Mouse (Mus musculus) neural tube, embryonic 14.5 days (tissue): ENCODE data around the gene Ubr4. TPM values are rescaled to one million over a fixed set of nuclear protein-coding genes. Genes with fewer than 3 reads are reported as not detected.

Experiments used
- ATAC-seq: fragments of 200-750 bp; cut with Nextera tagmentation; 2 replicates; pipeline ENCODE4 v1.8.0; 2017; ENCODE audit warnings: low read depth, mild to moderate bottlenecking, moderate TSS enrichment, moderate library complexity
- H3K27ac ChIP-seq: fragments of 300-500 bp; sonication (generic); 2 replicates; pipeline ENCODE4 v1.5.1; 2014; ENCODE audit warnings: low read depth, mild to moderate bottlenecking, control low read depth, low read length, moderate library complexity, mixed read lengths
- H3K27me3 ChIP-seq: fragments of 300-500 bp; sonication (generic); 2 replicates; pipeline ENCODE4 v1.6.1; 2014; ENCODE audit warnings: low read length; ENCODE audit not compliant: control insufficient read depth, insufficient read depth
- H3K36me3 ChIP-seq: fragments of 300-500 bp; sonication (generic); 2 replicates; pipeline ENCODE4 v1.6.1; 2014; ENCODE audit warnings: low read length, mixed read lengths; ENCODE audit not compliant: control insufficient read depth, insufficient read depth
- H3K4me1 ChIP-seq: fragments of 300-500 bp; sonication (generic); 2 replicates; pipeline ENCODE4 v1.6.1; 2014; ENCODE audit warnings: low read length; ENCODE audit not compliant: control insufficient read depth, insufficient read depth
- H3K4me2 ChIP-seq: fragments of 300-500 bp; sonication (generic); 2 replicates; pipeline ENCODE4 v1.6.1; 2014; ENCODE audit warnings: mild to moderate bottlenecking, low read depth, low read length, control low read depth
- H3K4me3 ChIP-seq: fragments of 300-500 bp; sonication (generic); 2 replicates; pipeline ENCODE4 v1.5.1; 2014; ENCODE audit warnings: low read depth, low read length, control low read depth, mixed read lengths
- H3K9ac ChIP-seq: fragments of 300-500 bp; sonication (generic); replicated peaks from 2 replicates; pipeline ENCODE4 v1.6.1; 2014; ENCODE audit warnings: low read depth, mild to moderate bottlenecking, control low read depth, low read length, mixed read lengths
- H3K9me3 ChIP-seq: fragments of 300-500 bp; sonication (generic); 2 replicates; pipeline ENCODE4 v1.6.1; 2016; ENCODE audit warnings: low read length; ENCODE audit not compliant: control insufficient read depth
- WGBS: fragments of 180-500 bp; shearing (Covaris S2); extraction: QIAGEN DNeasy Blood & Tissue Kit; methylation state at CpG from one replicate; pipeline ENCODE4 v1.1.7; 2014; 5-methylcytosine and 5-hydroxymethylcytosine counted together
- polyA plus RNA-seq: library from polyadenylated mRNA; unstranded; fragments of >200 nt; fragmentation: Nextera tagmentation; extraction: Ambion mirVana; gene quantifications from 2 replicates; pipeline ENCODE4 v1.2.1, GENCODE M21; 2014

Gene Ubr4
- polyA plus RNA-seq, 1 experiment from 2014 or later = 99.2 TPM

DNA sequence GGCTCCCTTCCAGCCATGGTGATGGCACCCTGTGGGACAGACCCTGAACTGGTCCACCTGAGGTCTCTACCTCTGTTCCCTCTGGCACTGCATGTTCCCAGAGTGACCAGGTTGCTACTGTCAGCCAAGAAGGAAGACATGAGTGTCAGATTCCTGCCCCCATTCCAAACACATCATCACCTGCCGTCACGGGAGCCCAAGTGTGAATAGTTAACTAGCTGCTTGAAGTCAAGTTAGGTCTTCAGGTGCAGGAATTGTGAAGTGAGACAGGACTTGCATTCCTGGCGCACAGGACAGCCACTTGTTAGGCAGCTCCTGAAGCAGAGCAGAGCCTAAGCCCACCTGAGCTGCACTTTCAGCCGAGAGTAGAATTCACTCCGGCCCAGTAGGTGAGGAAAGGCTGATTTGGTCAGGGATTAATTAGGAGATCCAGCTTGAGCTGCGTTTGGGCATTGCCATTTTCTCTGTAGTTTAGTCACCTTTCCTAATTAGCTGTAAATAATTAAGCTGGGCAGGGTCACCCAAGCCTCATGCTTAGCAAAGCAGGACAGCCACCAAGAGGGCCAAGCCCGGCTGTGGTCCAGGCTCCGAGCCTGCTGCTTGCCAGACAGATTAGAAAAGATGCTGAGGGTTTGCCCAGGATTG is 131.2 kb downstream of the Ubr4 start:
- Histone ChIP-seq H3K4me3 (no peak overlapping the region), H3K4me1 (no peaks in the 10 kb centered on the region), H3K27me3 (no peaks in the 10 kb centered on the region), H3K9me3 (no peaks in the 10 kb centered on the region), H3K36me3 (peaks cover 78% of the 10 kb centered on the region), H3K4me2 (no peak overlapping the region), H3K9ac (no peak overlapping the region), H3K27ac (no peak overlapping the region)
- ATAC-seq = no peak
- 86% methylated on average over 8 of the region's 8 CpGs for WGBS

DNA sequence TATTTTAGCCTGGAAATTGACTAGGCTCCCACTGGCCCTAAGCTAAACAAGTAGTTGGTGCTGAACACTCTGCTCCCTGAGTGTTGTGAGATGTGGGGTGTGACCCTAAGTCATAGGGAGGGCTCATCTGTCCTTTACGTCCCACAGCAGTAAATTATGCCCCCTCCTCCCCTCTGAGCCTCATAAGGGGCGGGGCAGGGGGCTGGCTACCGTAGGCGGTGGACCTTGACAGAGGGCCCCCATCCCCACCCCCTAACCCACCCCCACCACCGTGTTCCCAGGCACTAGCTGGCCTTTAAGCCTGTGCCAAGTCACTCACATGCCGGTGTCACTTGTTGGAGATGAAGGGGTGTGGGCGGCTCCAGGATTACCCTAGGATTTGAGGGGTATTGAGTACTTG is 132.1 kb downstream of the Ubr4 start:
- no peak overlapping the region for H3K4me2 ChIP-seq
- H3K4me3 ChIP-seq = no peak overlapping the region
- H3K36me3 ChIP-seq = peaks cover 76% of the 10 kb centered on the region
- H3K27me3 ChIP-seq = no peaks in the 10 kb centered on the region
- H3K27ac ChIP-seq = no peak overlapping the region
- 71% methylated on average over 7 of the region's 7 CpGs for WGBS
- H3K4me1 ChIP-seq = no peaks in the 10 kb centered on the region
- no peaks in the 10 kb centered on the region for H3K9me3 ChIP-seq
- ATAC-seq = no peak
- no peak overlapping the region for H3K9ac ChIP-seq

DNA sequence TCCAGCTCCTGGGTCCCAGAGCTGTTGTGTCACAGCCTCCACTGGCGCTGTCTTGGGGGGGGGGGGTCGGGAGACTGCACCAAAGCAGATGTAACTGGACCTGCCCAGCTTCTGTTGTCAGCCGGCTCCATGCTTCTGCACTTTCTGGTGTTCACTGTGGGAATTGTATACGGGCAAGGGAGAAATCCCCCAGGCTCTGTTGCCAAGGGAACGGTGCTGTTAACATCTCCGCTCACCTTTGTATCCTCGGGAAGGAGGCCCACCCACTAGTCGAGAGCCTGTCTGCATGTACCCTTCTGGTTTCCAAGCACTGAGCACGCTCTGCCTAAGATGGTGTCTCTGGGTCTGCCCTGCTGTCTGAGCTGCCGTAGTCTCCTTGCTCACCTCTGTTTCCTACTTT is 134.7 kb downstream of the Ubr4 start:
- no peak overlapping the region for H3K9ac ChIP-seq
- H3K4me2 ChIP-seq = no peak overlapping the region
- no peak for ATAC-seq
- peaks cover 71% of the 10 kb centered on the region for H3K36me3 ChIP-seq
- H3K27me3 ChIP-seq = no peaks in the 10 kb centered on the region
- no peaks in the 10 kb centered on the region for H3K4me1 ChIP-seq
- WGBS = 47% methylated on average over 10 of the region's 10 CpGs
- H3K27ac ChIP-seq = no peak overlapping the region
- no peak overlapping the region for H3K4me3 ChIP-seq
- no peaks in the 10 kb centered on the region for H3K9me3 ChIP-seq

GRCm38 (mm10) chr4:139488325-139488724 is 135.9 kb downstream of the Ubr4 start:
- H3K36me3 ChIP-seq = peaks cover 59% of the 10 kb centered on the region
- no peak overlapping the region for H3K4me2 ChIP-seq
- 95% methylated on average over 5 of the region's 5 CpGs for WGBS

GRCm38 (mm10) chr4:139489946-139490345 is 137.5 kb downstream of the Ubr4 start:
- no peaks in the 10 kb centered on the region for H3K9me3 ChIP-seq
- H3K36me3 ChIP-seq = peaks cover 51% of the 10 kb centered on the region
- H3K27ac ChIP-seq = no peak overlapping the region
- no peak overlapping the region for H3K4me3 ChIP-seq
- H3K4me1 ChIP-seq = no peaks in the 10 kb centered on the region
- H3K4me2 ChIP-seq = no peak overlapping the region
- no peaks in the 10 kb centered on the region for H3K27me3 ChIP-seq
- WGBS = 84% methylated on average over 1 of the region's 1 CpGs
- no peak overlapping the region for H3K9ac ChIP-seq
- no peak for ATAC-seq

More at GRCm38 (mm10) chr4:139488325-139488724, 135.9 kb downstream of the Ubr4 start:
- Histone ChIP-seq H3K9me3 (no peaks in the 10 kb centered on the region), H3K4me1 (no peaks in the 10 kb centered on the region), H3K4me3 (no peak overlapping the region), H3K9ac (no peak overlapping the region), H3K27me3 (no peaks in the 10 kb centered on the region), H3K27ac (no peak overlapping the region)
- no peak for ATAC-seq

- Histone ChIP-seq H3K27me3 (no peaks in the 10 kb centered on the region), H3K27ac (no peak overlapping the region; the same call in 1 of the 2 replicates), H3K4me2 (no peak overlapping the region), H3K4me1 (no peaks in the 10 kb centered on the region), H3K36me3 (peaks cover 45% of the 10 kb centered on the region), H3K4me3 (no peak overlapping the region), H3K9ac (no peak overlapping the region), H3K9me3 (no peaks in the 10 kb centered on the region)
- no peak for ATAC-seq
- WGBS = 76% methylated on average over 11 of the region's 11 CpGs
Observed at GRCm38 (mm10) chr4:139490413-139491055, 138.1 kb downstream of the Ubr4 start.

GRCm38 (mm10) chr4:139491541-139492170 is 139.2 kb downstream of the Ubr4 start:
- Histone ChIP-seq H3K4me1 (no peaks in the 10 kb centered on the region), H3K9ac (no peak overlapping the region), H3K27ac (no peak overlapping the region; the same call in 1 of the 2 replicates), H3K36me3 (peaks cover 36% of the 10 kb centered on the region), H3K9me3 (no peaks in the 10 kb centered on the region), H3K27me3 (no peaks in the 10 kb centered on the region), H3K4me2 (no peak overlapping the region), H3K4me3 (no peak overlapping the region)
- 92% methylated on average over 5 of the region's 5 CpGs for WGBS
- ATAC-seq = no peak

DNA sequence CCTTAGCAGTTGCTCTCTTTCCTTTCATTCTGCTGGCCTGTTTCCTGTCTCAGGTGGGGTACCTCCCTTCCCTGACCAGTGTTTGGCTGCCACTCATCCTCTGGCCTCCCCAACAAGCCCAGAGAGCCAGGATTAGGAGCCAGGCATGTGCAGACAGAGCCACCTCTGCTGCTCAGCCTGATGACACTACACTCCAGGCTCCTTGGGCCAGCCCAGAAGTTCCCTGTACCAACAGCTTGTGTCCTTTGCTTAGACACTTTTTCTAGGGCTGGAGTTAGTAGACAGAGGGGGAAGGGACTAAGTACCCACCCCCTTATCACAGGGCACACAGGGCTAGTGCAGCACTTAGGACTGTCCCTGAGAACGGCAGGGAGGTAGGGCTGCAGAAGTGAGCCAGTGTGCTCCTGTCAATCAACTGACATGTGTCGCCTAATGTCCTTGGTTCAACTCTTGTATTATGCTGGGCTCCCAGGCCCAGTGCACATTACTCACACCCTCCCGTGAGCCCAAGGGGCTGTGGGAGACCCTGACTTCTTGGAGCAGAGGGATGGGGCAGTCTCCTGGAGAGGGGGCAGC is 139.9 kb downstream of the Ubr4 start:
- ATAC-seq = no peak
- no peak overlapping the region for H3K4me3 ChIP-seq
- H3K9me3 ChIP-seq = no peaks in the 10 kb centered on the region
- H3K4me2 ChIP-seq = no peak overlapping the region
- H3K4me1 ChIP-seq = no peaks in the 10 kb centered on the region
- WGBS = 57% methylated on average over 3 of the region's 3 CpGs
- H3K27me3 ChIP-seq = no peaks in the 10 kb centered on the region
- H3K36me3 ChIP-seq = peaks cover 31% of the 10 kb centered on the region
- H3K9ac ChIP-seq = no peak overlapping the region
- H3K27ac ChIP-seq = no peak overlapping the region
